Mouse (Mus musculus) neural tube, embryonic 11.5 days (tissue): ENCODE measurements at regions not wholly inside any gene's neighbourhood (a gene's known extent, or its start where the extent isn't known, plus 50 kb on each side); places are given as distances from the start of the nearest gene placed in this dataset.

Experiments used
- ATAC-seq: fragments of 200-750 bp; cut with Nextera tagmentation; 2 replicates; pipeline ENCODE4 v1.8.0; 2017; ENCODE audit warnings: moderate number of reproducible peaks, mild to moderate bottlenecking, moderate TSS enrichment, moderate library complexity; ENCODE audit not compliant: insufficient read depth, low FRiP score, low TSS enrichment
- DNase-seq: peaks from one replicate; pipeline ENCODE4 v3.0.0-alpha.2; 2015; ENCODE audit warnings: low spot score
- H3K27ac ChIP-seq: fragments of 300-500 bp; sonication (generic); 2 replicates; pipeline ENCODE4 v1.5.1; 2014; ENCODE audit warnings: low read depth, mild to moderate bottlenecking, low read length
- H3K27me3 ChIP-seq: fragments of 300-500 bp; sonication (generic); 2 replicates; pipeline ENCODE4 v1.6.1; 2014; ENCODE audit warnings: mild to moderate bottlenecking, low read length, mixed read lengths; ENCODE audit not compliant: control insufficient read depth, insufficient read depth
- H3K36me3 ChIP-seq: fragments of 300-500 bp; sonication (generic); 2 replicates; pipeline ENCODE4 v1.6.1; 2014; ENCODE audit warnings: mild to moderate bottlenecking, low read length, moderate library complexity, mixed read lengths; ENCODE audit not compliant: control insufficient read depth, insufficient read depth
- H3K4me1 ChIP-seq: fragments of 300-500 bp; sonication (generic); 2 replicates; pipeline ENCODE4 v1.6.1; 2014; ENCODE audit warnings: low read length, mixed read lengths; ENCODE audit not compliant: control insufficient read depth, insufficient read depth
- H3K4me2 ChIP-seq: fragments of 300-500 bp; sonication (generic); 2 replicates; pipeline ENCODE4 v1.6.1; 2014; ENCODE audit warnings: low read depth, mild to moderate bottlenecking, moderate library complexity
- H3K4me3 ChIP-seq: fragments of 300-500 bp; sonication (generic); 2 replicates; pipeline ENCODE4 v1.5.1; 2014; ENCODE audit warnings: low read depth, low read length
- H3K9ac ChIP-seq: fragments of 300-500 bp; sonication (generic); 2 replicates; pipeline ENCODE4 v1.6.1; 2014; ENCODE audit warnings: mild to moderate bottlenecking, low read length
- H3K9me3 ChIP-seq: fragments of 300-500 bp; sonication (generic); 2 replicates; pipeline ENCODE4 v1.6.1; 2016; ENCODE audit warnings: low read length; ENCODE audit not compliant: control insufficient read depth
- WGBS: fragments of 180-500 bp; shearing (Covaris S2); extraction: QIAGEN DNeasy Blood & Tissue Kit; methylation state at CpG from one replicate; pipeline ENCODE4 v1.1.7; 2014; 5-methylcytosine and 5-hydroxymethylcytosine counted together

DNA sequence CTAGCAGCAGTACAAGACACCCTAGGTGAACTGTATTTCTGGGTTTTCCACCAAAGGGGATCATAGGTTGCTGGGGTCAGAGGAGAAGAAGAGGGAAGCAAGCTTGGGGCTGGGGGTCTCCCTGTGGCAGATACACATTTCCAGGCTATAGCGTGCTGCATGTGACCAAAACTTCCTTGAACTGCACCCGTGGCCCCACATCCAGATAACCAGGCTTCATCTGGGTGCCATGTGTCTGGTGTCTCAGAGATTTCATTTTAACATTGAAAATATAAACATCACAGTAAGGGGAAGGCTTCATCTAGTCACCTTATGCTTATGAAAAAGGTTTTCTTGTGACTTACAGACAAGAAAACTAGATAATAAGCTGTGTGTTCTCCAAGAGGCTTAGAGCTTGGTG lies 223.8 kb upstream of the Hes1 start:
- no peaks in the 10 kb centered on the region for H3K36me3 ChIP-seq
- no peaks in the 10 kb centered on the region for H3K9me3 ChIP-seq
- H3K4me1 ChIP-seq, result peaks cover 13% of the 10 kb centered on the region; the same call in 1 of the 2 replicates
- no peak overlapping the region for H3K4me2 ChIP-seq
- no peak for ATAC-seq
- peaks cover 31% of the 10 kb centered on the region for H3K27me3 ChIP-seq
- WGBS, result 70% methylated on average over 2 of the region's 2 CpGs
- no peak for DNase-seq
- H3K4me3 ChIP-seq, result no peak overlapping the region
- H3K27ac ChIP-seq, result no peak overlapping the region
- H3K9ac ChIP-seq, result no peak overlapping the region

GRCm38 (mm10) chr16:29841132-29841531 lies 223.1 kb upstream of the Hes1 start:
- Histone ChIP-seq H3K4me2 (no peak overlapping the region), H3K4me1 (peaks cover 13% of the 10 kb centered on the region; the same call in 1 of the 2 replicates), H3K4me3 (no peak overlapping the region), H3K27ac (no peak overlapping the region), H3K9me3 (no peaks in the 10 kb centered on the region), H3K27me3 (peaks cover 31% of the 10 kb centered on the region), H3K36me3 (no peaks in the 10 kb centered on the region), H3K9ac (no peak overlapping the region)
- no peak for DNase-seq
- ATAC-seq, result no peak
- 43% methylated on average over 4 of the region's 4 CpGs for WGBS

DNA sequence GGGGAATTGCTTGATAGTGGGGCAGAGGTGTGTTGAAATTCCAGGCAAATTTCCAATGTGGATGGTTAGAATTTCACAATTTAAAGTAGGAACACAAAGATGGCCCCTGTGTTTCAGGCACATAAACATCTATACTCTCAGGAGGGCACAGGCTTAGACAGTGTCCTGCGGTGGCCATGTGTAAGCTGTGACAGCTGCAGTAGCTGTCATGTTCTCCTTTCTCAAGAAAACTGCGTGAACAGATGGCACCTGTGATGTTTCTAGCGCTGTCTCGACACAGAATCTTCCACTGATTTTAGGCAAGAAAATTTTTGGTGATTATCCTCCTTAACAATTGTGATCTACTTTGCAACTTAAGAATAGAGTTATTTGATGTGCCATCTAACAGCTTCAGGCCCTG lies 222.1 kb upstream of the Hes1 start:
- H3K4me1 ChIP-seq, result peaks cover 11% of the 10 kb centered on the region; the same call in 1 of the 2 replicates
- H3K27ac ChIP-seq, result no peak overlapping the region
- H3K4me3 ChIP-seq, result no peak overlapping the region
- H3K4me2 ChIP-seq, result no peak overlapping the region
- no peak overlapping the region for H3K9ac ChIP-seq
- H3K36me3 ChIP-seq, result no peaks in the 10 kb centered on the region
- ATAC-seq, result no peak
- DNase-seq, result no peak
- H3K27me3 ChIP-seq, result peaks cover 31% of the 10 kb centered on the region
- H3K9me3 ChIP-seq, result no peaks in the 10 kb centered on the region
- 91% methylated on average over 4 of the region's 4 CpGs for WGBS

GRCm38 (mm10) chr16:29843490-29843889 lies 220.7 kb upstream of the Hes1 start:
- H3K27me3 ChIP-seq, result peaks cover 31% of the 10 kb centered on the region
- 88% methylated on average over 7 of the region's 7 CpGs for WGBS

DNA sequence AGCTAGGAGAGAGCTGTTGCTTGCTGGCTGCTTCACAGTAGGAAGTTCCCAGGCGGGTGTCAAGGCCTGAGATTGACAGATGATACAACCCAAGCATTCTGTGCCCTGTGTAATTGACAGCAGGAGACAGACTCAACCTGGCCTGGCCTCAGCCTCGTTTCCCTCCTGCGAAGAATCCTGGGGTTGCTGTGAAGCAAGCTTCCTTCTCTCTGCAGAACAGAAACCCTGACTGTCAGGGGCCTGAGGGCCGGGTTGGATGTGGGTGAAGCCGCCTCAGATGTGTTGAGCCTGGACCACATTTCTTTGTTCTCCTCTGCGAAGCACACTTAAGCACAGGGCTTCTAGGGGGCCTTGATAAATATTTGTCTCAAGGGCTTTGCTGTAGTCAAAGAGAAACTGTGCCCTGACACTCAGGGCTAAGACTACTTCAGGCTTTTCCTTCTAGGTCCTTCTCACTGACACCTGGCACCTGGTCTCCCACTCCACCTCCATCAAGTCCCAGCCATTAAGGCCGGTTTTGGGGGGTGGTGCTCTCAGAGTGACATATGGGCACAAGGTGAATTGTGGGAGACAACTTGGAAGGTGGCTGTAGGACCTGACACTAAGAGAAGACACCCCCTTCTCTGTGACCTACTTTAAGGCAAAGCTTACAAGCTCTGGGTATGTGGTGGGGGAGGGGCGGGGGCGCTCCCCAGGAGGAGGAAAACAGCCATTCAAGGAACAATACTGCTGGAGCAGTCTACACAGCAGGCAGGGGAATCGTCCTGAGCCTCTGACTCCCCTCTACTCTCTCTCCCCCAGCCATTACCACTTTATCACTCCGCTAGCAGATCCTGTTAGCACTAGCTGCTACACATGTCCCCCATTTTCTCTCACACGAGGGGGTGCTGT lies 219.2 kb upstream of the Hes1 start:
- no peak for DNase-seq
- 20% methylated on average over 11 of the region's 12 CpGs for WGBS
- no peak for ATAC-seq
- Histone ChIP-seq H3K9me3 (no peaks in the 10 kb centered on the region), H3K36me3 (no peaks in the 10 kb centered on the region), H3K27me3 (peaks cover 21% of the 10 kb centered on the region), H3K9ac (no peak overlapping the region), H3K27ac (no peak overlapping the region), H3K4me3 (no peak overlapping the region), H3K4me1 (no peaks in the 10 kb centered on the region), H3K4me2 (no peak overlapping the region)

More at GRCm38 (mm10) chr16:29843490-29843889, 220.7 kb upstream of the Hes1 start:
- ATAC-seq (no peak), DNase-seq (no peak)
- no peak overlapping the region for H3K4me2 ChIP-seq
- H3K36me3 ChIP-seq, result no peaks in the 10 kb centered on the region
- H3K4me3 ChIP-seq, result no peak overlapping the region
- H3K27ac ChIP-seq, result no peak overlapping the region
- no peaks in the 10 kb centered on the region for H3K9me3 ChIP-seq
- no peak overlapping the region for H3K9ac ChIP-seq
- H3K4me1 ChIP-seq, result peaks cover 7% of the 10 kb centered on the region; the same call in 1 of the 2 replicates

- Histone ChIP-seq H3K27me3 (peaks cover 15% of the 10 kb centered on the region; the same call in 1 of the 2 replicates), H3K36me3 (no peaks in the 10 kb centered on the region), H3K27ac (no peak overlapping the region), H3K9me3 (no peaks in the 10 kb centered on the region), H3K9ac (no peak overlapping the region), H3K4me2 (no peak overlapping the region), H3K4me3 (no peak overlapping the region), H3K4me1 (no peaks in the 10 kb centered on the region)
- DNase-seq (no peak), ATAC-seq (no peak)
- WGBS, result 54% methylated on average over 8 of the region's 8 CpGs
Observed at GRCm38 (mm10) chr16:29845597-29845986, 218.6 kb upstream of the Hes1 start.

DNA sequence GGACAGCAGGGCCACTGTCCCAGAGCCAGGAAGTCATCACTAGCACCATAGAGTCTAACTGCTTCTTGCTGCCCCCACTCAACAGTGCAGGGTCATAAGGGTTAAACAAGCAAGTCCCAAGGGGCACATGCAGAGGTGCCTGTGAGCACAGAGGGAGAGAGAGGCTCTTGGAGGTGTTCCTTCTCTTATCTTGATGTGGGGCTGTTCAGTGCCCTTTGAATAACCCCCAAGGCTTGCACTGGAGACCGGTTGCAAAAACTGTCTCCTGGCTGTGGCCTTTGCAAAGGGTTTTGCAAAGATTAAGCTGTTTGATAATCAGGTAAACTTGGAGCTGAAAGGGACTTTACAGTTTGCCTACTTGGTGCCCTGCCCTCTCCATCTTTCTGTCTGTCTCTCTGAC lies 217.1 kb upstream of the Hes1 start:
- Histone ChIP-seq H3K9ac (no peak overlapping the region), H3K27me3 (peaks cover 3% of the 10 kb centered on the region; the same call in 1 of the 2 replicates), H3K4me2 (no peak overlapping the region), H3K27ac (no peak overlapping the region), H3K36me3 (no peaks in the 10 kb centered on the region), H3K4me1 (no peaks in the 10 kb centered on the region), H3K4me3 (no peak overlapping the region), H3K9me3 (no peaks in the 10 kb centered on the region)
- 32% methylated on average over 1 of the region's 1 CpGs for WGBS
- DNase-seq (no peak), ATAC-seq (no peak)

DNA sequence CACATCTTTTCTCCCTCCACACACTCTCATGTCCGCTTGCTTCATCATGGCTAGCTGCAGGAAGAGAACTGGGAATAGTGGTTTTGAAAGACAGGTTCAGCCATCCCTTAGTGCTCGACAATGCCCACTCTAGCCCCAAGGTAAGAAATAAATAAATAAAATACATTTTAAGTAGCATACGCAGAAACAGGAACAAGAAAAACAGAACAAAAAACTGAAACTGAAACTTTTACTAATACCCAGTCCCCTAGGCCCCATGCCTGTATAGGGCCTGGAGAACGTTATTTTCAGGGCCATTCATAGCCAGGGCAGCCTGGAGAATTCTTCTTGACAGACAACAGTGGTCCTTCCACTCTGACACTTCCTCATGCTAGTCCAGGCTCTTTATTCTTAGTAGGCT lies 216.4 kb upstream of the Hes1 start:
- Histone ChIP-seq H3K27me3 (no peaks in the 10 kb centered on the region; the same call in 1 of the 2 replicates), H3K4me2 (no peak overlapping the region), H3K9ac (no peak overlapping the region), H3K36me3 (no peaks in the 10 kb centered on the region), H3K9me3 (no peaks in the 10 kb centered on the region), H3K4me1 (no peaks in the 10 kb centered on the region), H3K4me3 (no peak overlapping the region), H3K27ac (no peak overlapping the region)
- DNase-seq, result no peak
- WGBS, result 83% methylated on average over 4 of the region's 4 CpGs
- no peak for ATAC-seq

- ATAC-seq (no peak), DNase-seq (no peak)
- H3K36me3 ChIP-seq, result no peaks in the 10 kb centered on the region
- H3K9me3 ChIP-seq, result no peaks in the 10 kb centered on the region
- no peak overlapping the region for H3K27ac ChIP-seq
- H3K4me3 ChIP-seq, result no peak overlapping the region
- H3K4me1 ChIP-seq, result no peaks in the 10 kb centered on the region
- H3K27me3 ChIP-seq, result no peaks in the 10 kb centered on the region; the same call in 1 of the 2 replicates
- H3K9ac ChIP-seq, result no peak overlapping the region
- WGBS, result 80% methylated on average over 12 of the region's 12 CpGs
- no peak overlapping the region for H3K4me2 ChIP-seq
Observed at GRCm38 (mm10) chr16:29848527-29848926, 215.7 kb upstream of the Hes1 start.
